Mouse (Mus musculus) heart, adult 2 months (tissue): ENCODE data around the gene Tenm4.

ENCODE experiments used
- CTCF ChIP-seq: fragments of 200-600 bp; IDR thresholded peaks from 2 replicates; pipeline ENCODE4 v1.8.1; 2022; ENCODE audit warnings: antibody characterized with exemption, mild to moderate bottlenecking, moderate library complexity
- EP300 ChIP-seq: fragments of 200-500 bp; IDR thresholded peaks from 2 replicates; pipeline ENCODE4 v1.6.1; 2011; ENCODE audit warnings: low read depth, low read length, control low read depth; ENCODE audit not compliant: insufficient read depth
- POLR2A ChIP-seq: fragments of 200-500 bp; IDR thresholded peaks from 2 replicates; pipeline ENCODE4 v1.6.1; 2011; ENCODE audit warnings: mild to moderate bottlenecking, low read depth, low read length, control low read depth; ENCODE audit not compliant: insufficient read depth

DNA sequence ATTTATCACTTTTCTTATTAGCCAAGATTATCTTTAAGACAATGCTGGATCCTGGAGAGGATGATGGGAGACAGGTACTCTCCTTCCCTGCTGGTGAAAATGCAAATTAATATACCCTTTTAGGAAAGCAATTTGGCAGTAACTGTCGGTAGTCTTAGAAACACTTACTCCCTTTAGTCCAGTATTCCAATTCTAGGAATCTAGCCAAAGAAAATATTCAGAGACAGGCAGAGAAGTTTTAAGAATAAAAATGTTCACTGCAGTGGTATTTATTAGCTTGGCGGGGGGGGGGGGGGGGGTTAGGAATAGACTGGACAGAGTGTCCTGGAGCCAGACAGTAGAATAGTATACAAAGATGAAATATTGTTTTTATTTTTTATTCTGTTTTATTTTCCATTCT lies 48.3 kb downstream of the Tenm4 start:
- TF ChIP-seq CTCF (no peak), POLR2A (no peak), EP300 (no peak)
